ENCODE assay signal across 12 mouse cellular contexts in the genomic region with DNA sequence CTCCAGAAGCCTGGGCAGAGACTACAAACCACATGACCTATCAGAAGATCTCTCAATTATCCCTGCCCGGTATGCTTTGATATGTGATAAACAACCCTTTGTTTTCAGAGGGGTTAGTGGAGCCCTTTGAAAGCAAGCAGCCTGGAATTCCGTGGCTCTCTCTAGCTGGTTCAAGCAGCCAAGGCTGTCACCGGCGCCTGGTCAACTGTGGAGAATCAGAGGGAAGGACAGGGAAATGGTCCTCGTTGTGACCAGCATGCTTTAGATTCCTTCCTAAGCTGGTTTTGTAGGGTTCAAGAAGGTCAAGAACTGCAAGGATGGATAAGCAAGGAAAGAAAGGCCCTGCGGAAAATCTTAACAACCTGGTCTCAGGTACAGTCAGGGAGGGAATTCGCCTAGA. TPM values are rescaled to one million over a fixed set of nuclear protein-coding genes. Genes with fewer than 3 reads are reported as not detected.
A peak's percentile ranks its signal among the peaks of the same experiment; 100 is the strongest.
DNase-seq lines count a peak whose midpoint lies in the region; ATAC-seq and TF ChIP-seq lines count a peak whose summit lies in the region.
"Had no signal": no experiment of that assay in that cellular context is flagged by ENCODE, and none has a peak within 500 bp of the region (broad histone marks: within the 10 kb centered on the region; RNA-seq: fewer than 3 reads in every experiment).

No protein-coding gene starts in this region.

- no peak for TF ChIP-seq EP300 in liver, postnatal 0 days (IDR thresholded peaks at IDR 0.05; ENCODE audit: low read depth)

- TF ChIP-seq CTCF in cerebellum, adult 2 months (IDR thresholded peaks at IDR 0.05; ENCODE audit: borderline replicate concordance, insufficient read depth, low read depth, low read length), result no peak
- TF ChIP-seq CTCF in liver, postnatal 0 days (IDR thresholded peaks at IDR 0.05; ENCODE audit: low read depth), result no peak

- no peaks in the 10 kb centered on the region for H3K27me3 ChIP-seq in cerebellum, adult 2 months (ENCODE audit: control insufficient read depth, insufficient read depth, low read length)
- no peaks in the 10 kb centered on the region for H3K27me3 ChIP-seq in liver, postnatal 0 days (ENCODE audit: insufficient read depth, low read length)
- H3K27me3 ChIP-seq in hindbrain, embryonic 12.5 days, result no peaks in the 10 kb centered on the region
- no peaks in the 10 kb centered on the region for H3K27me3 ChIP-seq in limb, embryonic 10.5 days (ENCODE audit: low read depth, poor library complexity, severe bottlenecking)
- H3K27me3 ChIP-seq: midbrain, embryonic 12.5 days had no signal

- no peak overlapping the region for H3K4me3 ChIP-seq in cerebellum, adult 2 months (replicated peaks; ENCODE audit: insufficient read depth, low read depth, low read length)
- H3K4me3 ChIP-seq in liver, postnatal 0 days (ENCODE audit: low read depth, low read length), result no peak overlapping the region
- H3K4me3 ChIP-seq in hindbrain, embryonic 12.5 days, result no peak overlapping the region
- H3K4me3 ChIP-seq in limb, embryonic 10.5 days, result no peak overlapping the region
- H3K4me3 ChIP-seq: midbrain, embryonic 12.5 days had no signal

- H3K4me1 ChIP-seq in cerebellum, adult 2 months (ENCODE audit: control insufficient read depth, insufficient read depth, low read length), result peaks cover 28% of the 10 kb centered on the region
- peaks cover 16% of the 10 kb centered on the region; the same call in 1 of the 2 replicates for H3K4me1 ChIP-seq in liver, postnatal 0 days (ENCODE audit: insufficient read depth)
- H3K4me1 ChIP-seq in hindbrain, embryonic 12.5 days, result peaks cover 14% of the 10 kb centered on the region
- peaks cover 28% of the 10 kb centered on the region for H3K4me1 ChIP-seq in limb, embryonic 10.5 days

- TF ChIP-seq POLR2A in cerebellum, adult 2 months (IDR thresholded peaks at IDR 0.05; ENCODE audit: borderline replicate concordance, insufficient read depth, low read length), result no peak

- ATAC-seq in liver, postnatal 0 days, result no peak
- 0 out of 2 replicates have a peak, but pooled peaks have one; percentile 20 for ATAC-seq in hindbrain, embryonic 12.5 days (ENCODE audit: low FRiP score)

- whole genome bisulfite sequencing in cerebellum, adult 2 months, result 27% methylated on average over 7 of the region's 7 CpGs
- 53% methylated on average over 7 of the region's 7 CpGs for WGBS in liver, postnatal 0 days (ENCODE audit: insufficient replicate concordance)
- 31% methylated on average over 7 of the region's 7 CpGs for WGBS in hindbrain, embryonic 12.5 days
- 11% methylated on average over 7 of the region's 7 CpGs for WGBS in limb, embryonic 10.5 days

- H3K4me2 ChIP-seq in liver, postnatal 0 days (ENCODE audit: low read depth, low read length), result no peak overlapping the region
- no peak overlapping the region for H3K4me2 ChIP-seq in hindbrain, embryonic 12.5 days (replicated peaks)
- H3K4me2 ChIP-seq: midbrain, embryonic 12.5 days had no signal

- peak overlapping the region; percentile 59 for H3K27ac ChIP-seq in cerebellum, adult 2 months (ENCODE audit: insufficient read depth, low read length)
- peak overlapping the region; percentile 16; the same call in 1 of the 2 replicates for H3K27ac ChIP-seq in liver, postnatal 0 days (ENCODE audit: low read depth)
- peak overlapping the region; percentile 44; the same call in 1 of the 2 replicates for H3K27ac ChIP-seq in hindbrain, embryonic 12.5 days
- peak overlapping the region; percentile 42 for H3K27ac ChIP-seq in limb, embryonic 10.5 days
- H3K27ac ChIP-seq: midbrain, embryonic 12.5 days had no signal

- peak in 1 of 2 experiments; percentile 36 for DNase-seq in cerebellum, adult 2 months
- no peak for DNase-seq in cerebellum, postnatal 4 days (ENCODE audit: low spot score in 2 of 2)
- no peak for DNase-seq in liver, postnatal 0 days
- no peak for DNase-seq in liver
- DNase-seq in limb, embryonic 10.5 days (ENCODE audit: low spot score), result no peak
- DNase-seq in right cerebral cortex, postnatal 4 days, result no peak
- DNase-seq in urinary bladder, postnatal 25 days (ENCODE audit: low spot score), result no peak
- DNase-seq: cerebellum, adult 9-10 months; gastrocnemius, postnatal 14 days; right cerebral cortex, postnatal 25 days had no signal

- no peak overlapping the region for H3K9ac ChIP-seq in liver, postnatal 0 days (replicated peaks)
- no peak overlapping the region for H3K9ac ChIP-seq in hindbrain, embryonic 12.5 days
- H3K9ac ChIP-seq: midbrain, embryonic 12.5 days had no signal

- no peaks in the 10 kb centered on the region for H3K9me3 ChIP-seq in liver, postnatal 0 days (ENCODE audit: low read length)
- no peaks in the 10 kb centered on the region for H3K9me3 ChIP-seq in hindbrain, embryonic 12.5 days (replicated peaks)
- H3K9me3 ChIP-seq in limb, embryonic 10.5 days (replicated peaks), result no peaks in the 10 kb centered on the region
- H3K9me3 ChIP-seq: midbrain, embryonic 12.5 days had no signal

- H3K36me3 ChIP-seq in liver, postnatal 0 days (replicated peaks; ENCODE audit: insufficient read depth, low read length), result no peaks in the 10 kb centered on the region
- no peaks in the 10 kb centered on the region for H3K36me3 ChIP-seq in hindbrain, embryonic 12.5 days
- H3K36me3 ChIP-seq in limb, embryonic 10.5 days, result 0 out of 2 replicates have a peak, but pooled peaks cover 5% of the 10 kb centered on the region
- H3K36me3 ChIP-seq: midbrain, embryonic 12.5 days had no signal

RNA-seq across cellular contexts. Expression of gene App, which starts 21.9 kb away (rescaled TPM):
- 1,076 and 1,150 TPM in 2 replicates for polyA plus RNA-seq in cerebellum, adult 2 months (2012; rRNA removed)
- polyA plus RNA-seq in liver, postnatal 0 days (2015; fragmentation: Nextera tagmentation; extraction: Ambion mirVana), result 29.0 and 31.3 TPM in 2 replicates
- polyA plus RNA-seq in hindbrain, embryonic 12.5 days (2016; fragmentation: Nextera tagmentation; extraction: Ambion mirVana), result 313 and 317 TPM in 2 replicates
- 80.2 and 94.7 TPM in 2 replicates for polyA plus RNA-seq in limb, embryonic 10.5 days (2016; fragmentation: Nextera tagmentation; extraction: Ambion mirVana)
